Mouse (Mus musculus) urinary bladder, postnatal 14 days (tissue): ENCODE data around the gene Zfp59.
"Not testable (repeated sequence)": the region's sequence is repeated elsewhere in the genome, so short reads cannot be mapped to it uniquely, and the experiment has no call there.

ENCODE experiments used
- DNase-seq: peaks from one replicate; pipeline ENCODE4 v3.0.0; 2021; ENCODE audit warnings: low spot score

The Zfp59 gene

DNA sequence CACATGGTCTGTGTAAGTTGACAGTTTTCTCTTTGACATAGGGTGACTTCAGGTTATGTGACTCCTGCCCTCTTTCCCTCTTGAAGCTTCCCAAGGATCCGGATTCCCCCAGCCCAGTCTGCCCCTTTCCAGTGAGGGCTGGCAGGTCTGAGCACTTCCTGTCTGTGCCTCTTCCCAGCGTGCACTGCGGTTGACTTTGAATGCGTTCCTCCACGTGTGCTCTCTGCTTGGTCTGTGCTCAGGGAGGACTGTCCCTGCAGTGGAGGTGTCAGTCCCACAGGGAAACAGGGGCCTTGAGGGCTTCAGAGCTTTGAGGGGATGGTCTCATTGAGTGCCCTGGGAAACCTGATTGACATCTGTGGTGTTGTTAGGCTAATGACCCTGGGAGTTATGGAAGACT lies 24.2 kb downstream of the Zfp59 start:
- not testable (repeated sequence) for DNase-seq

DNA sequence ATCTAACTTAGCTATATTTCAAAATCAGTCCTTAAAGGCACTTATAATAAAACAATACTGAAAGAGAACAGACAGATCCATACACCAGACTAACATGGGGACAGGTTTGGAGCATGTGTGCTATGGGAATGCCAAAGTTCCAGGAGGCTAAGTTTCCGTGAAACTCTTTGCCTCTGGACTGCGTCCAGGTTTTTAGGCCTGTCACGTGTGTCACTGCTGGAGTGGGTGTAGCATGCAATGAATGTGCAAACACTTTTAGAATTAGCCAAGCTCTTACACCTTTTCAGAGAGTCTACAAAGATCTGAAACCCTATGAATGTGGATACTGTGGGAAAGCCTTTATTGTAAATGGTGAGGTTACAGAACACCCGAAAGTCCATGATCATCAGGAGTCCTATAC lies 43.3 kb downstream of the Zfp59 start:
- no peak for DNase-seq

DNA sequence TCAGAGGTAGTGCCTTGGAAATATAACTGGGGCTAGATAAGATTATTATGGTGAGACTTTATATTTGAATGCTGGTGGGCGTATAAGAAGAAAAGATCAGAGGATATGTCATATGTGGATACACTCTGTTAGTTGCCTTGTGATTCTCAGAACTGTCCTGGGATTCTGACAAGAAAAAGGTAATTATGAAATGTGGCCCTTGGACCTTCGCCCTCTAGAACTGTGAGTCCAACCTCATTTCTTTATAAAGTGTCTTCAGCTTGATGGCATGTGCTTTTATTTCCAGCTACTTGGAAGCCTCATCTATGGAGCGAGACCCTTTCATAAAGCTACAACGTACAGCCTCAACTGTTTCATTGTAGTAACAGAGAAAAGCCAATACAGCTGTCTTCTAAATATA lies 62.2 kb downstream of the Zfp59 start:
- no peak for DNase-seq

DNA sequence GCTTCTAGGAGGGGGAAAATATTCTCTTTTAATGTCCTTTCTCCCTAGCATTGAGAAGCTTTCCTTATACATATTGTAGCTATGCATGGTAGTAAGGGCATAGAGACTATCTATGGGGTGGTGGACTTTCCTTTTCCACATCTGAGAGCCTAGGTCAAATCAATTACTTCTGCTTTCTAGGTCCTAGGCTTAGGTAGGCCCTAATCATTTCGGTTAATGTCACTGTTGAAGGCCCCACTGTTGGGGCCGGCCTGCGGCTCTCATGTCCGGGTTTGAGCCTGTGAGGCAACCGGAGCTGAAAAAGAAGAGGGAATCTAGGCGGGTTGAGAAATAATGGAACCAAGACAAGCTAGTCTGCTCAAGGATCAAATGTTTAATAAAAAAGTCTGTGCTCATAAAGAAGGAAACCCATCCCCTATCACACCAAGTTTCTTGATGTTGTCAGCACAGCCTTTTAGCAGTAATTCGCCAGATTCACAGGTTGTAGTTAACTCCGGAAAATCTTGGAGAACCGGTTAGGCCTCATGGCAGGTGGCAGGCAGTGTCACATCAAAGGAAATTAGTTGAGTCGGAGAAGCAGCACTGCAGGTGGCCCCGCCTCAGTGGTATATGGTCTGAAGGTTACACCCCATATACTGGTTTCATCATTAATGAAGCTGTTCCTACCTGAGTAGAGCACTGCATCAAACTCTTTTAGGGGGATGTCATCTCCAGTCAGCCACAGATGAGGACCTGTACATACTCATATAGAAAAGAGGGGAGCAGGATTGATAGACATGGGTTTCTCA lies 66.8 kb downstream of the Zfp59 start:
- no peak for DNase-seq
